Mouse (Mus musculus) thymus, adult 2 months (tissue): ENCODE measurements at regions not wholly inside any gene's neighbourhood (a gene's known extent, or its start where the extent isn't known, plus 50 kb on each side); places are given as distances from the start of the nearest gene placed in this dataset.

ENCODE experiments used
- CTCF ChIP-seq: fragments of 200-500 bp; IDR thresholded peaks from 2 replicates; pipeline ENCODE4 v1.5.1; 2012; ENCODE audit warnings: mild to moderate bottlenecking, control low read depth, low read length, moderate library complexity, borderline replicate concordance; ENCODE audit not compliant: control insufficient read depth, poor library complexity, insufficient read depth; ENCODE audit errors: extremely low read depth
- POLR2A ChIP-seq: fragments of 200-500 bp; IDR thresholded peaks from 2 replicates; pipeline ENCODE4 v1.6.1; 2012; ENCODE audit warnings: mild to moderate bottlenecking, low read length, control low read depth, moderate library complexity; ENCODE audit not compliant: control insufficient read depth, poor library complexity, insufficient read depth; ENCODE audit errors: extremely low read depth

GRCm38 (mm10) chr6:143513459-143513858 lies 346.4 kb downstream of the Etnk1 start:
- TF ChIP-seq POLR2A (no peak), CTCF (no peak)
